Mouse (Mus musculus) gastrocnemius, postnatal 36 days (tissue): ENCODE results near the gene Oog2. TPM values are rescaled to one million over a fixed set of nuclear protein-coding genes. Genes with fewer than 3 reads are reported as not detected.
"Not testable (repeated sequence)": the region's sequence is repeated elsewhere in the genome, so short reads cannot be mapped to it uniquely, and the experiment has no call there.

Experiments used
- DNase-seq, 2 experiments: peaks; one replicate each; pipeline ENCODE4 v3.0.0; 2022
- intact Hi-C: fragments of 180-260 bp; cut with DNase I; formaldehyde crosslinking; loops from one replicate; pipeline ENCODE4 v1.15.1; 2025
- long read RNA-seq, 2 experiments: library from polyadenylated mRNA; stranded (forward); transcript quantifications; one replicate each; pipeline ENCODE4 v2.0.0; 2021
- total RNA-seq, 2 experiments: library from RNA; stranded (reverse); gene quantifications; 2 replicates each; pipeline ENCODE4 v1.2.3; 2021

Gene Oog2
- total RNA-seq: not detected
- long read RNA-seq, experiment 1: 0 reads
- long read RNA-seq, experiment 2: 0 reads

DNA sequence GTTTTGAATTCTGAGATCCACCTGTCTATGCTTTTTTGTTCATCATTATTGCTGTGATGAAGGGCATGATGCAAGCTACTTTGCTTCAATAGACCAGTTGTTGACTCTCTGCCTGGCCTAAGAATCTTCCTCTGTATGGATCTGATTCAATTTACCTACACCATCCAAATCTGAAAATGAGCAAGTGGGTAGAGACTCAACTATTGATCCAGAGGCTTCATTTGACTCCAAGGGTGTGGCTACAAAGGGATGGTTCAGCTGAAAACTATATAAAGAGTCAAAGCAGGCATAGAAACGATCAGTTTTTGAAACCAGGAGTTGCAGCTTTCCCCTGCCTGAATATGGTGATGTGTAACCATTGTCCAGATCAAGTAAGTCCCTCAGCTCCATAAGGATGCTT is at the start of gene Oog2:
Gene Oog2 (plus strand): TSS at position 301 of the 400 bp plus-strand sequence.
- intact Hi-C loops: no loop called here
- no peak for DNase-seq

DNA sequence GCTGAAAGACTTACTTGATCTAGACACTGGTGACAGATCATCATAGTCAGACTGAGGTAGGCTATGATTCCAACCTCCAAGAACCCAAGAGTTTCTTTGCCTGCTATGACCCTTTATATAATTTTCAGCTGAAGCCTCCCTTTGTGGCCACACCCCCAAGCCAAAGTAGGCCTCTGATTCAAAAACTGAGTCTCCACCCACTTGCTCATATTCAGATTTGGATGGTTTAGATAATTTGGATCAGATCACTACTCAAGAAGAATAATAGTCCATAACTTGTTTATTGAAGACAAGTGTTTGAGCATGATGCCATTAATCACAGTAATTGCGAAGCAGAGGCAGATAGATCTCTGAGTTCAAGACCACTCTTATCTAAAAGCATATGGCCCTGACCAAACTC is 28.0 kb upstream of the Oog2 start, which contains the start of gene Oog3:
Gene Oog3 (minus strand): TSS at position 101 of the 400 bp plus-strand sequence.
- DNase-seq: no peak
- intact Hi-C loops: no loop called here

GRCm38 (mm10) chr4:144213218-144213617 is 22.7 kb downstream of the Oog2 start, which contains the start of gene C87977:
Gene C87977 (minus strand): TSS chr4:144213318.
- DNase-seq, intact Hi-C loops: not testable (repeated sequence)

Other genes starting within 250 kb of the Oog2 start
- not detected for gene Pramef25, start 239.7 kb upstream of the Oog2 start, total RNA-seq
- gene Gm13101, start 223.8 kb upstream of the Oog2 start, total RNA-seq: not detected
- not detected for gene Pramef17, start 196.3 kb upstream of the Oog2 start, total RNA-seq
- gene Pramel4, start 131.6 kb upstream of the Oog2 start, total RNA-seq: not detected
- not detected for gene Gm13102, start 84.2 kb upstream of the Oog2 start, total RNA-seq
- not detected for gene Oog3, start 28.1 kb upstream of the Oog2 start, total RNA-seq
- not detected for gene C87977, start 22.6 kb downstream of the Oog2 start, total RNA-seq
- not detected for gene Pramel5, start 89.8 kb downstream of the Oog2 start, total RNA-seq
- gene Gm13128, start 139.5 kb downstream of the Oog2 start, total RNA-seq: not detected
- not detected for gene Gm13119, start 167.2 kb downstream of the Oog2 start, total RNA-seq
- not detected for gene Pramef20, start 187.2 kb downstream of the Oog2 start, total RNA-seq
- gene Pramef12, start 217.7 kb downstream of the Oog2 start, total RNA-seq: not detected
- gene 1700012P22Rik, start 248.1 kb downstream of the Oog2 start, total RNA-seq: not detected